Comparison of ENCODE assay signal across 8 mouse cellular contexts in genomic region chr13:98002121-98002520, GRCm38 (mm10).
DNase-seq lines count a peak whose midpoint lies in the region; ATAC-seq lines count a peak whose summit lies in the region.

No protein-coding gene starts in this region.

- intact Hi-C loops in left cerebral cortex, postnatal 10 days (cut with DNase I), result no loop called here

- ATAC-seq in megakaryocyte progenitor cell, adult 5-6 weeks (replicated peaks; ENCODE audit: poor library complexity), result peak; percentile 85

- peak; percentile 97 for DNase-seq in heart, adult 11 months
- no peak for DNase-seq in heart, adult 8-10 months (ENCODE audit: low spot score)
- peak; percentile 40 for DNase-seq in forelimb bud, embryonic 11.5 days (ENCODE audit: low read depth, low spot score)
- peak; percentile 40 for DNase-seq in kidney, postnatal 14 days
- DNase-seq in gastrocnemius, postnatal 4 days (ENCODE audit: low spot score in 2 of 2), result no peak
- DNase-seq in right cerebral cortex, postnatal 14 days, result no peak
- DNase-seq in left cerebral cortex, postnatal 10 days (ENCODE audit: extremely low spot score in 1 of 2, low spot score in 2 of 2), result no peak

Comparison
In these comparisons a context has a peak if more than half of its experiments do, and no peak if none do; other contexts are left out.
1. DNase-seq: peak in heart, adult 11 months (single experiment), forelimb bud, embryonic 11.5 days (single experiment) and kidney, postnatal 14 days (single experiment); none in heart, adult 8-10 months (single experiment), gastrocnemius, postnatal 4 days (0 of 2), right cerebral cortex, postnatal 14 days (single experiment) and left cerebral cortex, postnatal 10 days (0 of 2).